Mouse (Mus musculus) limb, embryonic 15.5 days (tissue): ENCODE measurements around the gene Csrnp3. TPM values are rescaled to one million over a fixed set of nuclear protein-coding genes. Genes with fewer than 3 reads are reported as not detected.

ENCODE experiments used
- ATAC-seq: fragments of 200-750 bp; cut with Nextera tagmentation; 2 replicates; pipeline ENCODE4 v1.8.0; 2017; ENCODE audit warnings: low read depth, moderate TSS enrichment; ENCODE audit not compliant: insufficient number of reproducible peaks, low FRiP score, low TSS enrichment
- H3K27ac ChIP-seq: fragments of 300-500 bp; sonication (generic); 2 replicates; pipeline ENCODE4 v1.5.1; 2015; ENCODE audit warnings: moderate library complexity, mild to moderate bottlenecking, inconsistent platforms
- H3K27me3 ChIP-seq: fragments of 300-500 bp; sonication (generic); 2 replicates; pipeline ENCODE4 v1.6.1; 2015; ENCODE audit warnings: inconsistent platforms
- H3K36me3 ChIP-seq: fragments of 300-500 bp; sonication (generic); 2 replicates; pipeline ENCODE4 v1.6.1; 2015; ENCODE audit warnings: inconsistent platforms
- H3K4me1 ChIP-seq: fragments of 300-500 bp; sonication (generic); 2 replicates; pipeline ENCODE4 v1.6.1; 2015; ENCODE audit warnings: inconsistent platforms
- H3K4me2 ChIP-seq: fragments of 300-500 bp; sonication (generic); 2 replicates; pipeline ENCODE4 v1.6.1; 2015; ENCODE audit warnings: mild to moderate bottlenecking, inconsistent platforms
- H3K4me3 ChIP-seq: fragments of 300-500 bp; sonication (generic); 2 replicates; pipeline ENCODE4 v1.5.1; 2015; ENCODE audit warnings: mild to moderate bottlenecking, inconsistent platforms
- H3K9ac ChIP-seq: fragments of 300-500 bp; sonication (generic); 2 replicates; pipeline ENCODE4 v1.6.1; 2015; ENCODE audit warnings: inconsistent platforms
- H3K9me3 ChIP-seq: fragments of 300-500 bp; sonication (generic); 2 replicates; pipeline ENCODE4 v1.6.1; 2016; ENCODE audit warnings: inconsistent platforms
- WGBS: fragments of 180-500 bp; shearing (Covaris S2); methylation state at CpG from one replicate; pipeline ENCODE4 v1.1.7; 2015; 5-methylcytosine and 5-hydroxymethylcytosine counted together
- polyA plus RNA-seq: library from polyadenylated mRNA; unstranded; fragments of >200 nt; fragmentation: Nextera tagmentation; extraction: Ambion mirVana; gene quantifications from 2 replicates; pipeline ENCODE4 v1.2.1, GENCODE M21; 2015

Csrnp3 gene
- polyA plus RNA-seq, 1 experiment from 2014 or later, result 4.4 TPM

DNA sequence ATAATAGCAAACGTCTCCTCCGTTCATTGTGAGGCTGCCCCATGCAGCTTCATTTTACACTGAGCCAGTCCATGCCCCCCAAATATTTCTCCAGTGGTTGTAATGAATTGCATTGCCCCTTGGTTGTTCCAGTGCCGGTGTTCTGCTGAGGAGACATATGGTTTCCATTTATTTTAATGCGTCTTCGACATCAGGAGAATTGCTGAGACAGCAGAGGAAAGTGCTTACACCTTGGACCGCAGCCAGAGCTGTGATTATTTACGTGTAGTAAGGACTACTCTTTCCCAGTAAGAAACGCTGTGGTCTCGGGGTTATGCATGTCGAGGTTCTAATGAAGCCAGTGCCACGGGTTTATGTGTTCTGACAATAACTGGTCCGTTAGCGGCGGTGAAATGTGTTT is 147.8 kb downstream of the Csrnp3 start:
- ATAC-seq, result no peak
- Histone ChIP-seq H3K36me3 (no peaks in the 10 kb centered on the region), H3K9ac (no peak overlapping the region), H3K27me3 (no peaks in the 10 kb centered on the region), H3K27ac (peak overlapping the region; percentile 12; the same call in 1 of the 2 replicates), H3K4me2 (peak overlapping the region; percentile 19), H3K4me1 (peaks cover 7% of the 10 kb centered on the region), H3K4me3 (no peak overlapping the region), H3K9me3 (no peaks in the 10 kb centered on the region)
- WGBS, result 21% methylated on average over 14 of the region's 14 CpGs

DNA sequence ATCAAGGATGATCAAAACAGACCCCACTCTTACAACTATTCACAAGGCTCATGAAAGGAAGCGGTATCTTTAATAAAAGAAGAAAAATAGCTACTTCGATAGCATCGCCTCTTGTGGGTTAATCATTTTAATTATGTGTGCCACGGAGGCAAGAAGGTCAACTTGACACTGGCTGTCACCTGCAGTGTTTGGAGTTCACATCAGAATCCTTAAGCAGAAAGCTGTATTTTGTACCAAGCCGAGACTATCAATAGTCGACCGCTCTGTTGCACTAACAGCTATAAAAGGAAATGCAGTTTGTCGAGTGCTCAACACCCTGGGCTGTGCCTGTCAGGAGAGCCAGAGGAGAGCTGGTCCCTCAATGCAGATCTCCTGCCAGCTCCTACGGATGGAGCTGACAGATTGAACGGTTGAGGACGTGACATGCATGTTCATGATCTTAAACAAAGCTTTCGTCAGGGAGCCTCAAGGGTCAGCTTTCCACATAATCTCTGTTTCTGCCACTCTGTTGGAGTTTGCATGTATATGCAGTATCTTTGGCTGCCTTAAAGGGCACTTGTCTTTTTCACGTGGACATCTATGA is 149.4 kb downstream of the Csrnp3 start:
- Histone ChIP-seq H3K27ac (peak overlapping the region; percentile 48; the same call in 1 of the 2 replicates), H3K4me1 (peaks cover 7% of the 10 kb centered on the region), H3K9me3 (no peaks in the 10 kb centered on the region), H3K4me2 (no peak overlapping the region), H3K9ac (no peak overlapping the region), H3K36me3 (no peaks in the 10 kb centered on the region), H3K27me3 (no peaks in the 10 kb centered on the region), H3K4me3 (no peak overlapping the region)
- 47% methylated on average over 13 of the region's 13 CpGs for WGBS
- no peak for ATAC-seq

DNA sequence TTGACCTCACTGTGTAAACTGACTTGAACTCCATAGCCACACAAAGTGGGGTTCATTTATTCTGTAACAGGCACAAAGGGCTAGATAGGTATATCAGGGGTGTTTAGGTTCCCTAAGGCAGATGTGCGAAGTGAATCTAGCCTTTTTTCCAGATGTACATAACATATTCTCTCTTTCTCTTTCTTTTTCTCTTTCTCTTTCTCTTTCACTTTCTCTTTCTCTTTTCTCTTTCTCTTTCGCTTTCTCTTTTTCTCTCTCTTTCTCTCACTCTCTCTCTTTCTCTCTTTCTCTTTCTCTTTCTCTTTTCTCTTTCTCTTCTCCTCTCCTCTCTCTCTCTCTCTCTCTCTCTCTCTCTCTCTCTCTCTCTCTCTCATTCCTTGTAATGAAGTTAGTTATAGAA is 153.2 kb downstream of the Csrnp3 start:
- no peak for ATAC-seq
- WGBS, result 96% methylated on average over 2 of the region's 2 CpGs
- Histone ChIP-seq H3K4me1 (peaks cover 4% of the 10 kb centered on the region), H3K27ac (no peak overlapping the region), H3K4me3 (no peak overlapping the region), H3K27me3 (no peaks in the 10 kb centered on the region), H3K9me3 (no peaks in the 10 kb centered on the region), H3K9ac (no peak overlapping the region), H3K4me2 (no peak overlapping the region), H3K36me3 (no peaks in the 10 kb centered on the region)

- no peaks in the 10 kb centered on the region for H3K27me3 ChIP-seq
- no peaks in the 10 kb centered on the region for H3K4me1 ChIP-seq
- H3K9me3 ChIP-seq, result no peaks in the 10 kb centered on the region
- H3K27ac ChIP-seq, result no peak overlapping the region
- 79% methylated on average over 19 of the region's 19 CpGs for whole genome bisulfite sequencing
- ATAC-seq, result no peak
- H3K36me3 ChIP-seq, result no peaks in the 10 kb centered on the region
- H3K9ac ChIP-seq, result no peak overlapping the region
- no peak overlapping the region for H3K4me2 ChIP-seq
- no peak overlapping the region for H3K4me3 ChIP-seq
Measured at GRCm38 (mm10) chr2:66008995-66009654, 163.6 kb downstream of the Csrnp3 start.

GRCm38 (mm10) chr2:66009677-66010076 is 164.1 kb downstream of the Csrnp3 start:
- Histone ChIP-seq H3K36me3 (no peaks in the 10 kb centered on the region), H3K9me3 (no peaks in the 10 kb centered on the region), H3K4me3 (no peak overlapping the region), H3K27me3 (no peaks in the 10 kb centered on the region), H3K4me1 (no peaks in the 10 kb centered on the region), H3K4me2 (no peak overlapping the region), H3K9ac (no peak overlapping the region), H3K27ac (no peak overlapping the region)
- 83% methylated on average over 2 of the region's 2 CpGs for WGBS
- ATAC-seq, result no peak

DNA sequence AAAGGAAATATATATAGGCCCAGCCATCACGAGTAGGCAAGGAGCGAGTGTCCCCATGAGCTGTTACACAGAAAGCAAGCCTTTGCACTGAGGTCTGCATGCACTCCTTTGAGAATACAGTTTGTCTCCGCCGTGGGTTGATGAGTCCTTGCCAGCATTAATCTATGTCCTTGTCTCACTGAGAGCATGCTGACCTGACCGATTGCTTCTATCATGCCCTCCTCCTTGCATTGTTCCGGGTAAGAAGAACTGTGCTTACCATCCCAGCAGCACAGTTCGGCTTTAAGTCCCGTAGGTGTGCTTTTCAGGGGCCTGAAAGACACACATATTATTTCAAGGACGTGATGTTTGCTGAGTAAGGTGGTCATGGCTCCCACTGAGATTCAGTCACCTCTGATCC is 173.1 kb downstream of the Csrnp3 start:
- H3K4me2 ChIP-seq, result no peak overlapping the region
- peaks cover 2% of the 10 kb centered on the region; the same call in 1 of the 2 replicates for H3K36me3 ChIP-seq
- no peak overlapping the region for H3K4me3 ChIP-seq
- H3K9me3 ChIP-seq, result no peaks in the 10 kb centered on the region
- no peaks in the 10 kb centered on the region for H3K27me3 ChIP-seq
- no peaks in the 10 kb centered on the region for H3K4me1 ChIP-seq
- H3K9ac ChIP-seq, result no peak overlapping the region
- no peak overlapping the region for H3K27ac ChIP-seq
- no peak for ATAC-seq
- WGBS, result 86% methylated on average over 9 of the region's 9 CpGs

DNA sequence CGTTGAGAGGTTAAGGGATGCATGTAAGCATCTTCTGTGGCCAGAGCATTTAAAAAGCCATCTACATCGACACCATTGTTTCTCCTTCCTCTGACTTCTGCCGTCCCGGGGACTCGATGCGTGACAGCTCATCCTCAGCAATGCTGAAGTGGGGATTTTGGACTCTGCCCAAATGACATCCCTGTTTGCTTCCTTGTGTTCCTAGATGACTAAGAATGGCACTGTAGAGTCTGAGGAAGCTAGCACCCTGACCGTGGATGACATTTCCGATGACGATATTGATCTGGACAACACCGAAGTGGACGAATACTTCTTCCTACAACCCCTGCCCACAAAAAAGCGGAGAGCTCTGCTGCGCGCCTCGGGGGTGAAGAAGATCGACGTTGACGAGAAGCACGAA is 173.7 kb downstream of the Csrnp3 start:
- Histone ChIP-seq H3K4me3 (no peak overlapping the region), H3K4me1 (no peaks in the 10 kb centered on the region), H3K9me3 (no peaks in the 10 kb centered on the region), H3K9ac (no peak overlapping the region), H3K4me2 (no peak overlapping the region), H3K27me3 (no peaks in the 10 kb centered on the region), H3K36me3 (peaks cover 2% of the 10 kb centered on the region; the same call in 1 of the 2 replicates), H3K27ac (no peak overlapping the region)
- ATAC-seq, result no peak
- WGBS, result 92% methylated on average over 19 of the region's 19 CpGs

DNA sequence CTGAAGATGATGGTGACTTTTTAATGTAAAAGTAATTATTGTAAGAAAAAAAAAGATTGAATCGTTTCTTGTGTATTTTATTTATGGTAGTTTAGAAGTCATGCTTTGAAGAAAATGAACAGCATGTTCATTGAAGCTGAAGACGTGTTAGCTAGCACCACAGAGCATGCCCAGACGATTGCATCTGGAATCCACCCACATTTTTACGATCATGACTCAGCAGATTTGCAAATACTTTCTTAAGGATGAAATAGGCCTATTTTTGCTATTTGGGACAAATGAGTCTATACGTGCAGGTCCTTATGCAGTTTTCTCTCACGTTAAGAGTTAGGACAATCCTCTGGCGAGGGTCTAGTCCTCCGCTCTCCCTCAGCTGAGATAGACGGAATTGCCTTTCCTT is 177.9 kb downstream of the Csrnp3 start:
- Histone ChIP-seq H3K9me3 (no peaks in the 10 kb centered on the region), H3K27me3 (no peaks in the 10 kb centered on the region), H3K27ac (no peak overlapping the region), H3K36me3 (peaks cover 2% of the 10 kb centered on the region; the same call in 1 of the 2 replicates), H3K4me1 (no peaks in the 10 kb centered on the region), H3K4me2 (no peak overlapping the region), H3K4me3 (no peak overlapping the region), H3K9ac (no peak overlapping the region)
- 71% methylated on average over 9 of the region's 9 CpGs for WGBS
- no peak for ATAC-seq

DNA sequence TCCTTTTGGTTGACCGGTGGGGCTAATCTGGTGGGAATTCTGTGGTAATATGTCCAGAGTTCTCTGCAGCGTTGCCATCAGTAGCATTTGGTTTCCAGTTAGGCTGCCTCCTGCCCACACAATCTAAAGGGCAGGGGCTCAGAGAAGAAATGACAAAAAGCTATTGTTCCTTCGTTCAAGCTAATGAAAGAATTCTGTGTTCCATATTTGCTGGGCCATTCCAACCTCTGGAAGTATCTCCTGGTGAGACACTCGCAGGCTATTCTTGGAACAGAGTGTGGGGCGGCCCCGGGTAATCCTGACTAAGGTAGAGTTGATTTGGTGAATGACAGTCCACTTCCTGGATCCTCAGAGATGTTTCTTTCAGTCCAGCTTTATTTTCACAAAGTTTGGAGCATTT is 179.3 kb downstream of the Csrnp3 start:
- no peaks in the 10 kb centered on the region for H3K4me1 ChIP-seq
- H3K36me3 ChIP-seq, result peaks cover 2% of the 10 kb centered on the region; the same call in 1 of the 2 replicates
- no peaks in the 10 kb centered on the region for H3K9me3 ChIP-seq
- H3K4me3 ChIP-seq, result no peak overlapping the region
- no peak overlapping the region for H3K9ac ChIP-seq
- 83% methylated on average over 6 of the region's 6 CpGs for WGBS
- ATAC-seq, result no peak
- no peak overlapping the region for H3K27ac ChIP-seq
- no peak overlapping the region for H3K4me2 ChIP-seq
- no peaks in the 10 kb centered on the region for H3K27me3 ChIP-seq

GRCm38 (mm10) chr2:66028812-66029211 is 183.2 kb downstream of the Csrnp3 start:
- no peak for ATAC-seq
- Histone ChIP-seq H3K4me2 (no peak overlapping the region), H3K4me1 (no peaks in the 10 kb centered on the region), H3K27me3 (no peaks in the 10 kb centered on the region), H3K9ac (no peak overlapping the region), H3K9me3 (no peaks in the 10 kb centered on the region), H3K27ac (no peak overlapping the region), H3K36me3 (no peaks in the 10 kb centered on the region), H3K4me3 (no peak overlapping the region)
- WGBS, result 73% methylated on average over 5 of the region's 5 CpGs

- Histone ChIP-seq H3K27ac (no peak overlapping the region), H3K27me3 (no peaks in the 10 kb centered on the region), H3K36me3 (no peaks in the 10 kb centered on the region), H3K9ac (no peak overlapping the region), H3K4me1 (no peaks in the 10 kb centered on the region), H3K9me3 (no peaks in the 10 kb centered on the region), H3K4me3 (no peak overlapping the region), H3K4me2 (no peak overlapping the region)
- 72% methylated on average over 9 of the region's 9 CpGs for WGBS
- ATAC-seq, result no peak
Measured at GRCm38 (mm10) chr2:66034907-66035679, 189.5 kb downstream of the Csrnp3 start.

DNA sequence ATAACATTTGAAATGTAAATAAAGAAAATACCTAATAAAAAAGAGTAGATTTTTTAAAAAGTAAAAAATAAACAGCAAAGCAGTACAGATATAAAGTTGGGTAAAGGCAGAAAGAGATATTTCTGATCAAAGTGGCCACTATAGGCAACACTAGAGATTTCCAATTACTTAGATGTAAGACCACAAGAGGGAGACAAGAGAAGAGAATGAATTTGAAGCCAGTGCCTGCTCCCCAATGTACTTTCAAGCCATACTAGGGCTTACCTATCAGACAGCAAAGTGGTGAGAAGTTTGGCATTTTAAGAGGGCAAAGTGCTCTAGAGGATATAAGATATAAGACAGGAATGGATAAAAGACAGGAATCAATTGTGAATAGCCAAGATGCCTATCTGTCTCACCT is 195.0 kb downstream of the Csrnp3 start:
- Histone ChIP-seq H3K4me3 (no peak overlapping the region), H3K27ac (no peak overlapping the region), H3K27me3 (no peaks in the 10 kb centered on the region), H3K9ac (no peak overlapping the region), H3K4me1 (no peaks in the 10 kb centered on the region), H3K36me3 (no peaks in the 10 kb centered on the region), H3K9me3 (no peaks in the 10 kb centered on the region), H3K4me2 (no peak overlapping the region)
- no peak for ATAC-seq
